Mouse (Mus musculus) spleen, adult 2 months (tissue): ENCODE results near the gene Tmem50a.

Source experiments
- CTCF ChIP-seq: fragments of 200-500 bp; IDR thresholded peaks from 2 replicates; pipeline ENCODE4 v1.5.1; 2011; ENCODE audit warnings: mild to moderate bottlenecking, inconsistent platforms; ENCODE audit not compliant: insufficient read depth, insufficient read length, insufficient replicate concordance; ENCODE audit errors: extremely low read depth
- POLR2A ChIP-seq: fragments of 200-500 bp; IDR thresholded peaks from 2 replicates; pipeline ENCODE4 v1.6.1; 2011; ENCODE audit warnings: low read depth, low read length, inconsistent platforms

DNA sequence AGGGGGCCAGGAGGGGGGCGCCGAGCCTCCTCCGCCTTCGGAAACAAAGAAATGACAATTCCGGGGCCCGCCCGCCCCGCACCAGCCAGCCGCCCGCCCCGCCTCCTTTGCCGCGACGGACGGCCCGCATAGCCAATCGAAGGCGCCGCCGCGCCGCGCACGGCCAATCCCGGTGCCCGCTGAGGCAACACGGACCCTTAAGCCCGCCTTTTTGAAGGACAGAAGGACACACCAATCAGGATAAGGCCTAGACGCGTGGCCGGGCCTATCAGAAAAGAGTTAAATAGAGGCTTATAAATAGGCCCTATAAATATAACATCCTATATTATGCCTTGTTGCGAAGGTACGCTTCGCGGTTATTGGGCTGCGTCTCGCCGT, 61.6 kb downstream of the Tmem50a start, which contains the start of gene Maco1:
- TF ChIP-seq CTCF: no peak
- no peak for TF ChIP-seq POLR2A
